Mouse (Mus musculus): Measurements from ENCODE around the gene Epop. TPM values are rescaled to one million over a fixed set of nuclear protein-coding genes. Genes with fewer than 3 reads are reported as not detected.
A peak's percentile ranks its signal among the peaks of the same experiment; 100 is the strongest.

Gene Epop
- 1 to 10 TPM; 4.9 to 5.8 TPM for total RNA-seq (2021)
- long read RNA-seq, experiment 1, transcript Epop-201 (1 exons, 2,314 nt), result major isoform, 17 of 18 reads
- long read RNA-seq, experiment 1, partial matches to known transcripts, result 0 of 18 reads
- long read RNA-seq, experiment 1, other reads (novel, unspliced or antisense), result 1 of 18 reads
- long read RNA-seq, experiment 2, partial matches to known transcripts, result 0 of 3 reads
- long read RNA-seq, experiment 2, other reads (novel, unspliced or antisense), result 1 of 3 reads

DNA sequence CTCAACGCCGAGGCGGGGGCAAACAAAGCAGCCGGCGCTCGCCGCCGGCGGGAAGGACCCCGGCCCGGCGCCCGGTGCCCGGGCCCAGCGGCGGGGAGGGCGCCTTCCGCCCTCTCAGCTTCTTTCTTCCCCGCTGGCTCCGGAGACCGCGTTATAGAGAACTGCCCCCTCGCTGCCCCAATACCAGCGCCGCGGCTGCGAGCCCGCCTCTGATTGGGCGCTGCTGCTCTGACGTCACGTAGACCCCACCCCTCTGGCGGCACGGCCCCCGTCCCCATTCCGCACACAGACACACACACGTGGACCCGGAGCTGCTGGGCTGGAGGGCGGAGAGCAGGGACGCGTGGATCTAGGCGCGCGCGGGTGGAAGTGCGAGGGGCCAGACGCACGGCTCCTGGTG lies at the start of gene Epop:
TSS of gene Epop (minus strand) at position 127 of the 400 bp plus-strand sequence.
- DNase-seq, result peak; percentile 95 to 96

DNA sequence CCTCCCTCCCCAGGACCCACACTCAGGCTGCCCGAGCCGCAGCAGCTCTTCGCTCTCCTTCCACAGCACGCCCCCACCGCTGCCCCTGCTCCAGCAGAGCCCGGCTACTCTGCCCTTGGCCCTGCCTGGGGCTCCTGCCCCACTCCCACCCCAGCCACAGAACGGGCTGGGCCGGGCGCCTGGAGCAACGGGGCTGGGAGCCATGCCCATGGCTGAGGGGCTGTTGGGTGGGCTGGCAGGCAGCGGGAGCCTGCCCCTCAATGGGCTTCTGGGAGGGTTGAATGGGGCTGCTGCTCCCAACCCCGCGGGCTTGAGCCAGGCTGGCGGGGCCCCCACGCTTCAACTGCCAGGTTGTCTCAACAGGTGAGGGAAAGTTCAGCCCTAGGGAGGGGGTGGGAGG lies 48.8 kb upstream of the Epop start:
- no peak for DNase-seq

DNA sequence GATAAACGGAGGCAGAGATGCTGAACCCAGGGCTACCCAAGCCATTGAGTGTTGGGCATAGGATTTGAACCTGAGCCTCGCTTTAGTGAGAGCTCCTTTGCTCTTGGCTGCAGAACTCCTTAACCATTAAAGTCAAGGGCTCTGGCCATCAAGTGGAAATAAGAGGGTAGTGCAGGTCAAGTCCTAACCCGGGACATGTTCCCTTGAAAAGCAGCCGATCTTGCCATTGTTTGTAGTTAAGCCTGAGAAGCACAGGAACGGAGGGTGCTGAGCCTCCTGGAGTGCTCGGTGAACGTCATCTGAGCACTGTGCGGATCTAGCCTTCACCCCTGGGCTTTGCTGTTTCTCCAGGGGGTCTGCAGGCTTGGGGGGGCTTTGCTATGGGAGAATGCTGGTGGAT lies 48.3 kb upstream of the Epop start:
- no peak for DNase-seq

DNA sequence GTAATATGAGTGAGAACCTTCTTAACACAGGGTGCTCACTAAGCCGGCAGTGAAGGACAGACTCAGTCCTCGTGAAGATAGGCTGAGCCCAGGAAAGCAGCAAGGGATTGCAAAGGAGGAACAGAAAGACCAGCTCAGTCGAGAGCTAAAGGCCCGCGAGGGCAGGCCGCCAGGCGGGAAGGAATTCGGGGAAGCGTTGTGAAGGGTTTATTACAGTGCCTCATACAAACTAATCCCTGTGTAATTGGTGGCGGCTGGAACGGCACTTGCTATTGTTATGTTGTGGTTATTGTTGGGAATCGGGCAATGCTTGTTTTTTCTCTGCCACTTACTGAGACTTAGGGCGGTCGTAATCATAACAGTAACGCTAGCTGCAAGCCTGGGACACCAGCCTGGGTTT lies 47.9 kb upstream of the Epop start:
- no peak for DNase-seq

DNA sequence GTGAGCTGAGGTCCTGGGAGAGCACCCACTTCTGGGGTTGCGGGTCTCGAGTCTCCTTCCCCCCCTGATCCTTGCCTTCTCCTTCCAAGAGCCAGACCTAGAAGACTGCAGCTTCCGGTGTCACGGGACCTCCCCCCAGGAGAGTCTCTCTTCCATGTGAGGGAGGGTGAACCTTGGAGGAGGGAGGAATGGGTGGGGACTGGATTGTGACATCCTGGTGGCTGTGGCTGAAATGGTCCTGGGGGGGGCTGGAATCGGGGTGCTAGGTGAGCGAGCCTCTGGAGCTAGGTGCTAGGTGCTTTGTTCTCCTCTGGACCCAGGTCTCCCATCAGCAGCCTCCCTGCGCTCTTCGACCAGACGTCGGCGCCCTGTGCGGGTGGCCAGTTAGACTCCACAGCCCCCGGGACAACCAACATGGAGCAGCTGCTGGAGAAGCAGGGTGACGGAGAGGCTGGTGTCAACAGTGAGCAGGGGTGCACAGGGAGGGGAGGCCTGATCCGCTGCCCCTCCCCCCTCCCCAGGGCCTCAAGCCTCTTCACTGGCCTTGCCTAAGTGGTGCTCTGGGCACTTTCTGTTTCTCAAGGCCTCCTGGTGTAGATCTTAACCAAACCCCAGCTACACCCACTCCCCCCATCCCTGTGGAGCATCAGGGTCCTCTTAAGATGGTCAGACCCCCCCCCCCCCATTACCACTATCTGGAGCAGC lies 46.7 kb upstream of the Epop start:
- DNase-seq, result no peak

DNA sequence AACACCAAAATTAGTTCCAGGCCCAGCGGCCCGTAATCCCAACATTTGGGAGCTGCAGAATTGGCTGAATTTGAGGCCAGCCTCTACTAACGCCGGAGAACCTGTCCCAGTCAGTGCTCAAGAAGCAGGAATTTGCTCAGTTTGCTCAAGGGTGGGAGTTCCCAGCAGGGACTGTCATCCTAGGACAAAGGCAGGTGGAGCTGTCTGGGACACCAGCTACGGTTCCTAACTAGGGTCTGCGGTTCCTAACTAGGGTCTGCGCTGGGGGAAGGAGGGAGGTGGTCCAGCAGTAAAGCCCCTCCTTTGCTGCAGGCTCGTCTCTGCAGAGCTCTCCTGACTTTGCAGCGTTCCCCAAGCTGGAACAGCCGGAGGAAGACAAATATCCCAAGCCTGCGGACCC lies 43.6 kb upstream of the Epop start:
- DNase-seq, result no peak

DNA sequence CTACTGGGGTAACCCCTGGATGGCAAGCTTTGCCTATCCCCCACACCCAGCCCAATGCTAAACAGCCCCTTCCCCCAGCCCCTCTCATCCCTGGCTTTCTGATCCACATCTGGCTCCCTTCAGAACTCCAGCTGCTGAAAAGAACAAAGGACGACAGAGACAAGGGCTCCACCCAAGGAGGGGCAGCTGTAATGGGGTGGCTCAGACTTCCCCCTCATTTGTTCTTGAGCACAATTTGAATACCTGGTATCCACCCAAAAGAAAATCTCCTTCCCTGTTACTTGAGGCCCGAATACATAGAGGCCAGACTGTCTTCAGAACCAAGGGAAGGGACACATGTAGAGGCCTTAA lies 41.6 kb upstream of the Epop start:
- no peak for DNase-seq

DNA sequence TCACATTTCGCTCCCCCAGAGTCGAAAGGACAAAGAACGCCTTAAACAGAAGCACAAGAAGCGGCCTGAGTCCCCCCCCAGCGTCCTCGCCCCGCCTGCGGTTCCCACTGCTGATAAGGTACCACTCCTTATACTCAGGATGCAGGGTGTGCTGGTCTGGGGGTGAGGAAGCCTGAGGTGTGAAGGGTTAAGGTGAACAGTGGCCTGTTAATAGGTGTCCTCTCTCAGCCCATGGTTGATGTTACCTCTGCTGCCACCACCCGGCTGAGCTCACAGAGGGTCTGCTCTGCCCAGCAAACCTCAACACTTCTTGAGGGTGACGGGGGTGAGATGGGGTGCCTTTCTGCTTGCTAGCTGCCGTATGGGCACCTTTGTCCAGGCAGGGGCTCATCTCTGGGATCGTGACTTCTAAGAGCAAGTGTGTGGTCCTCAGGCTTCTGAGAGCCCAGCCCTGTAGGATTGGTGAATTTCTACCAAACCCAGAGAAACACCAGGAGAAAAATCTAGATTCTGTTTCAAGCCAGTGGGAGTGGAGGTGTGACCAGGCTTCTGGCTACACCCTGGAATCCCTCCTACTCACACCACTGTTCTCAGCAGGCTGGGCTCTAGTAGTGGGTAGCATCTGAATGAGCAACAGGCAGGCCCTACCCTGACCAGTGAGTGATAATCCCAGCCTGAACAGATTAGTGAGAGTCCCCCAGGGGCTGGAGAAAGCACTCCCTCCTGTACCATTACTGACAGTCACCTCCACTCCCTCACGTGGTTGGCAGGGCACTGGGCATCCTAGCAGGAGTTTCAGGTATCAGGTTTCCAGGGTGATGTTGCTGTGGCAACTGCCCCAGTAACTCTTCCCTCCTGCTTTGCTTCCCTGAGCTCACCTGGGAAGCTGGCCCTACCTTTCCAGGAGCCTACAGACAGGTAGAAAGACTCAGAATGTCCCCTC lies 41.0 kb upstream of the Epop start:
- DNase-seq, result no peak

DNA sequence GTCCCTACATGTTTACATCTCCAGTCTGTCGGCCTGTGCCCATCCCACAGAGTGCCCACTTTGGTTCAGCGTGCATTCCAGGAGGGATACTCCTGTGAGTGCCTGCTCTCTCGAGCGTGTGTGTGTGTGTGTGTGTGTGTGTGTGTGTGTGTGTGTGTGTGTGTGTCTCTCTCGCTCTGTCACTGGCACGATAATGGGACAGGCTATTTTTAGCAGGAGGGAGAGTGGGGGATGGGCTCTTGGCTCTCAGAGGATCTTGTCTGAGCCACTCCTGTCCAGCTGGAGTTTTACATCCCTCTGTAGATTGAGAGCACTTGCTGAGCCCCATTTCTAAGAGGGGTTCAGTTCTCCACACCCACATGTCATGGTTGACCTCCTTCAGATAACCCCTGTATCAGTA lies 40.3 kb upstream of the Epop start:
- DNase-seq, result peak; percentile 34 to 64

DNA sequence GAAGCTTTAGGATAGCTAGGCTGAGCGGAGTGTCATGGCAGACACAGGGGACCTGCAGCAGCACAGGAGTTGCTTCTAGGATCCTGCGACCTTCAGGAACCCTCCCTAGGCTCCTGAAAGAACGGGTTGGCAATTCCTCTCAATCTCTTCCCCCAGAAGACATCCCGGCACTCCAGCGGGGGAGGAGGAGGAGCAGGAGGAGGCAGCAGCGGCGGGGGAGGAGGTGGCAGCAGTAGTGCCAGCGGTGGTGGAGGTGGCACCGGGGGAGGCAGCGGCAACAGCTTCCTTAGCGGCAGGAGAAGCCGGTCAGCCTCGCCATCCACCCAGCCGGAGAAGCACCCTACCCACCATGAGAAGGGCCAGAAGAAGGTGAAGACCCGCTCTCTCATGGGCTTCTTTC lies 39.8 kb upstream of the Epop start:
- no peak for DNase-seq

DNA sequence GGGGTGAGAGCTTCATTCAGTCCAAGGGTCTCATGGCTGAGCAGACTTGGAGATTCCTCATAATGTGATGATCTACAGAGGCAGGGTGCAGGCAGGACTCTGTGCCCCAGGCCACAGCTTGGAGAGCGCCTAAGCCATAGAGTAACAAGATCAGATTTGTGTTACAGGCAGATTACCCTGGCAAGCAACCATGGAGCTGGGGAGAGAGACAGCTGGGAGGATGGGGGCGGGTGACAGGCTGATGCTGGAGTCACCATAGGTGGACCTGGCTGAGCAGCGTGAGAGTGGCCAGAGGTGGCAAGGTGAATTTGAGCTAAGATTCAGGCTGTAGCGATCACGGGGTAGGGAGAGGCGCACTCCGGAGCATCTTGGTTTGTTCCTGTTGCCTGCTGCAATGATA lies 38.7 kb upstream of the Epop start:
- DNase-seq, result no peak

DNA sequence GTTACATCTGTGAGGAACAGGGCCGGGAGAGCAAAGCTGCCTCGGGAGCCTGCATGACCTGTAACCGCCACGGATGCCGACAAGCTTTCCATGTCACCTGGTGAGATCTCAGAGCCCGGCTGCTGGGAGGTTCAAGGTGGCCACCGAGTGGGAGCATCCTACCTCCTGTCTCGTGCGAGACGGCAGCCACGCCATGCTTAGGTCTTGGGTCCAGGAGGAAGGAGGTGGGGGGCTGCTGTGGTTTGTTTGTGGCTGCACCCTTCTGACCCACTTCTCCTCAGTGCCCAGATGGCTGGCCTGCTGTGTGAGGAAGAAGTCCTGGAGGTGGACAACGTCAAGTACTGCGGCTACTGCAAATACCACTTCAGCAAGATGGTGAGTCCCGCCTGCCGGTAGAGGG lies 37.3 kb upstream of the Epop start:
- DNase-seq, result no peak

DNA sequence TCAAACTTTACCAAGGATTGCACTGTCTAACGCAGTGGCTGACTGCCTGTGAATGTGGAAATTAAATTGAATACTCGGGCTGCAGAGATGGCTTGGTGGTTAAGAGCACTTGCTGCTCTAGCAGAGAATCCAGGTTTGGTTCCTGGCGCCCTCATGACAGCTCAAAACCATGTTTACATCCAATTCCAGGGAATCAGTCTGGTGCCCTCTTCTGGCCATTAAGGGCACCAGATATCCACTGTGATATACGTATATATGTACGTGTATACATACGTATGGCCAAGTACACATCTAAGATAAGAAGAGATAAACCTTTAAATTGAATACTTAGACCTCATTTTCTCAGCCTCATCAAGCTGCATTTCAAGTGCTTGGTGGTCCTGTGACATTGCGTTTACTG lies 36.7 kb upstream of the Epop start:
- no peak for DNase-seq

DNA sequence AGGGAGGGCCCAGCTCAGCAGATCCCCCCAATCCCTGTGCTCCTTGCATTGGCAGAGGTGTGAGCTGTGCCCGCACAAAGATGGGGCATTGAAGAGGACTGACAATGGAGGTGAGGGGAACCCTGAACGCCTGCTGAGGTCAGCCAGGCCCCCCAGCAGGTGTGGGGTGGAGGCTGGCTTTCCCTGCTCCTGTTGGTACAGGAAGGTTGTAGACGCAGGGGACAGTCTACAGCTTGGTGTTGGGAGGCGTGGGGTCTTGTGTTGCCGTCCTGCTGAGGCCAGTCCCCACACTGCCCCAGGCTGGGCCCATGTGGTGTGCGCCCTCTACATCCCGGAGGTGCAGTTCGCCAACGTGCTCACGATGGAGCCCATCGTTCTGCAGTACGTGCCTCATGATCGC lies 35.9 kb upstream of the Epop start:
- DNase-seq, result no peak

DNA sequence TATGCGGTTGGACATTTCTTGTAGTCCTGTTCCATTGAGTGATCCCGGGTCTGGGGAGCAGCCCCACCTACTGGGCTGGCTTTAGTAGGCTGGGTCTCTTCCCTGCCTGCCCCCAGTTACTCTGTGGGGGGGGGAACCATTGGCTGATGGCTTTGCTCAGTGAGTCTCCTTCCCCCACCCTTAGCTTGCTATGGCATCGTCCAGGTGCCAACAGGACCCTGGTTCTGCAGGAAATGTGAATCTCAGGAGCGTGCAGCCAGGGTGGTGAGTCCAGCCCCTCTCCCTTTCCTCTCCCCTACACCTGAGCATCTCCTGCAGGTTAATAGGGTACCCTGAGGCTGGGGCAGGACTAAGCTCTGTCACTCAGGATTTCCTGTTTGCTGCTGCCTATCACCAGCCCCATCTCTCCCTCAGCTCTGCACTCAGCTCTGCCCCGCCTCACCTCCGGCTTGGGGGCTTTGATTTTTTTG lies 35.3 kb upstream of the Epop start:
- peak in 1 of 2 experiments; percentile 51 for DNase-seq

DNA sequence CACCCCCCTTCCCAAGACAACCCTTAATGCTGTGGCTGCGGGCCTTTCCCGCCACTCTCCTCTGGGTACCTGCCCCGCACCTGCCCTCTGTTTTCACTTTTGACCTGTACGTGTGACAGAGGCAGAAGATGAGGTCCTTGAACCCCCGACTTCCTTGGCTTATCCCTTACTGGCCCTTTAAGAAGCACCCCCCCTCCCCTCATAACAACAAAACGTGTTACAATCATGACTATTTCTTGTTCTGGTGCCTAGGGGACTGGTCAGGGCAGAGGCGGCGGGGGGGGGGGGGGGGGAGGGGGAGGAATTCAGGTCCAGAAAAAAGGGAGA lies 34.8 kb upstream of the Epop start:
- DNase-seq, result no peak

DNA sequence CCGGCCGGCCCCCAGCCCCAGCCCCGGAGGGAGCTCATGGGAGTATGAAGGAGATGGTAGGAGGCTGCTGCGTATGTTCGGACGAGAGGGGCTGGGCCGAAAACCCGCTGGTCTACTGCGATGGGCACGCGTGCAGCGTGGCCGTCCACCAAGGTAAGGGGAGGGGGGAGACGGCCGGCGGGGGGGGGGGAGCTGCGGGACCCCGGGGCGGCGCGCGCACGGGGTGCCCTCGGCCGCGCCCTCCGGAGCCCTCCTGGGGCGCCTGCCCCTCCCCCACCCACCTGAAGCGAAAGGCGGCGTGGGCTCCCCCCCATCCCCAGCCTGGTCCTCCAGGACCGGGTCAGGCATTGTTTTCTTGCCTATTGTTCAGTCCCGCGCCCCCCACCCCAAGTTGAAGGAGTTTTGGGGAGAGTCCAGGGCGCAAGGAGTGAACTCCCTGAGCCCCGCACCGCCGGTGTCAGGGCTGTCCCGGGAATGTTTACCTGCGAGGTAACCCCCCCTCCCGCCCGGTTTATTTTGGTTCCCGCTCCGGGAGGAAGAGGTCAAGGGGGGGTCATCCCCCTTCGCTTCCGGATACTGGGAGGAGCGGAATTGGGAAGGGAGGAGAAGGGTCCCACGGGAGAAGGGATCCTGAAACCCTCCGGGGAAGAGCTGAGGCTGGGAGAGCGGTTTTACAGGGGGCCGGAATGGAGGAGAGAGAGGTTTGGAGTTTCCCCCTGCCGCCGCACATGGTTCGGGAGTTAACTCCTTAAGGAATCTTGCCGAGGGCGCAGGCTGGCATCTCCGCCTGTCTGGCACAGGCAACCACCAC lies 34.2 kb upstream of the Epop start:
- DNase-seq, result peak; percentile 54 to 73

DNA sequence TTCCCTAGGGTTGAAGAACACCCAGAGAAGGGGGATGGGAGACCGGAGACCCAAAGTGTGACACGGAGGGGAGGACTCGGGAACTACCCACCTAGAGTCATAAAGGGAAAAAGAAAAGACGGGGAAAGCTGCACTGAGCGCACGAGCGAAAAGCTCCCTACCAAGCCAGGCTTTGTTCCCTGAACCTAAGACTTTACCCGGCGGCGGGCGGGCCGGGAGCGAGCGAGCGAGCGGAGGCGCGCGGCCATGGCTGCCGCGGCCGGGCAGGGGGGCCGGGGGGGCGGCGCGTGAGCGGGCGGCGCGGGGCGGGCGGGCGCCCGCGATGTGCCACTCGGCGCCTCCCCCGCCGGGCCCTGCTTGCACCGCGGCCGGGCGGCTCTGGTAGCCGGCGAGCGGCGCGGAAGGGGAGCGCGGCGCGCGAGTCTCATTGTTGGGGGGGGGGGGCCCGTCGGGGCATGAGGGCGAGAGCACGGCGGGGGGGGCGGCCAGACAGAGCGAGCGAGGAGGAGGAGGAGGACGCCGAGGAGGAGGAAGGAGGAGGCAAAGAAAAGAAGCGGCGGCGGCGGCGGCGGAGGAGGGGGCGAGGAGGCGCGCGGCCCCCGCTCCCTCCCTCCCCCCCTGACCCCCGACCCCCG lies 33.5 kb upstream of the Epop start, which contains the start of gene Mllt6:
TSS of gene Mllt6 (plus strand) at position 522 of the 635 bp plus-strand sequence.
- DNase-seq, result peak; percentile 85 to 90

DNA sequence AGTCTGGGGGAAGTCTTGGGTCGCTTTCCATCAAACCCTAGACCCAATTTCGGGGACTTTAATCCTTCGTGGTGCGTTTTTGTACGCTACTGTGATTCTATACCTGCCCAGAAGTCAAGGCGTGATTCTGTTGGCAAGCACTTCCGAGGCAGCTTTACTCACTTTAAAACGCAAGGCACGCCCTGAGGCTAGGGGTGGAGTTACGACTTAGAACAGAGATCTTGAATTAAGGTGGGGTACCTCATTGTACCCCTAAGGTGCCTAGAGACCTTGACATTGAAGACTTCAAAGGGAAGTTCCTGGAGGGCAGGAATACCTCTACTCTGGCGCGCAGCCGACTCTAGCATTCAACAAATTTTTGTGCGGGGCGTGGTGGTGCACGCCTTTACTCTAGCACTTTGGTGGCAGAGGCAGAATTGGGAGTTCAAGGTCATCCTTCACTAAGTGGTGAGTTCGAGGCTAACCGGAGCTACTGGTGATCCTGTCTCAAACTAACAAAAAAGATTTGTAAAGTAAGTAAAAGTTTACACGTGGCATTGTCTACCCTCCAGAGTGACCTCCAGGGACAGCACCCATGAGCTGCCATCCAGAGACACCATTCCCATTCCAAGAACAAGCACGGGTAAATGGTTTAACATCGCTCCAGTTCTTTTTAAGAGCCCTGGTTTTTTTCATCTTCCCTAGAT lies 32.8 kb upstream of the Epop start:
- DNase-seq, result peak; percentile 59 to 62

DNA sequence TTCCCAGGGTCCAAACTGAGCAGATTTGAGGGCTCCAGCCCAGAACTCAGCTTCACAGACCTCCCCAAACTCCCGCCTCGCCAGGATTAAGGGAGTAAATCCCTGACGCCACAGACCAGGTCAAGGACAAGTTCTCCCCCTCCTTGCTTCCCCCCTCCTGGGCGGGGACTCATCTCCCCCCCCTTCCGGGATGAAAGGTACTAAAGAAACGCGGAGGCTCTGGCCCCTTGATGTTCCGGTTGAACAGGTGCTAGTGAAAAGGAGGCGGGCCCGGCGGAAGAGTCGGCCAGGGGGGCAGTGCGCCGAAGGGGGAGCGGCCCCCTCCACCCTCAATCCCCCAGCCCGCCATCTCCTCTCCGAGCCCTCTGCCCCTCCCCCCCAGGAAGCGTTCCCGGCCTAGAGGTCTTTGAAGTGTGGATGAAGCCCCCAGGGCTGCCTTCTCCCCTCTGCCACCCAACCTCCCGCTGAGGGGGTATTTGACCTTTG lies 32.2 kb upstream of the Epop start:
- DNase-seq, result peak; percentile 81 to 84

All from adrenal gland, postnatal 36 days (tissue).